Mouse (Mus musculus) spleen, adult 2 months (tissue): Measurements from ENCODE around the gene Shld1.

Experiments
- CTCF ChIP-seq: fragments of 200-500 bp; IDR thresholded peaks from 2 replicates; pipeline ENCODE4 v1.5.1; 2011; ENCODE audit warnings: mild to moderate bottlenecking, inconsistent platforms; ENCODE audit not compliant: insufficient read depth, insufficient read length, insufficient replicate concordance; ENCODE audit errors: extremely low read depth
- POLR2A ChIP-seq: fragments of 200-500 bp; IDR thresholded peaks from 2 replicates; pipeline ENCODE4 v1.6.1; 2011; ENCODE audit warnings: low read depth, low read length, inconsistent platforms

- TF ChIP-seq CTCF: no peak
- no peak for TF ChIP-seq POLR2A
Observed at GRCm38 (mm10) chr2:132725376-132725905, 38.7 kb downstream of the Shld1 start.
